Mouse (Mus musculus): ENCODE measurements at regions not wholly inside any gene's neighbourhood (a gene's known extent, or its start where the extent isn't known, plus 50 kb on each side); places are given as distances from the start of the nearest gene placed in this dataset.
A peak's percentile ranks its signal among the peaks of the same experiment; 100 is the strongest.
"Not testable (repeated sequence)": the region's sequence is repeated elsewhere in the genome, so short reads cannot be mapped to it uniquely, and the experiment has no call there.

DNA sequence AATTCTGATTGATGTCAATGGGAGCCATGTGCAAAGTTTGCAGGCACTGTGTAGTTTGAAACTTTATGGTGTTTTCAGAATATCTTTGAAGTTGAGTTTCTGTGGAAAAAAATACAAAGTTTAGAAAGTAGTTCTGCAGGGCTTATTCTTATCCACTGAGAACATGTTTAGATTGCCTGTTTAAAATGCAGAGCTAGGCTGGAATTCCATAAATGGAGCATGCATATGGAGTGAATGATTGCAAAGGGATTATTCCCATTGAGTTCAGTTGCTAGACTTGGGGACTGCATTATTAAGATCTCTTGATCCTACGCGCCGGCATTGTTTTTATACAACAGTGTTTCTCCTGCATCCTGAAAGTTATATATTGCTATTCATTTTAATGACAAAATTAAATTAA is 397.8 kb upstream of the Gm21833 start:
- no peak for DNase-seq (ENCODE audit: low spot score in 2 of 2)

- no peak for DNase-seq (ENCODE audit: low spot score in 2 of 2)
These were observed 397.1 kb upstream of the Gm21833 start for GRCm38 (mm10) chr16:82431075-82431474.

DNA sequence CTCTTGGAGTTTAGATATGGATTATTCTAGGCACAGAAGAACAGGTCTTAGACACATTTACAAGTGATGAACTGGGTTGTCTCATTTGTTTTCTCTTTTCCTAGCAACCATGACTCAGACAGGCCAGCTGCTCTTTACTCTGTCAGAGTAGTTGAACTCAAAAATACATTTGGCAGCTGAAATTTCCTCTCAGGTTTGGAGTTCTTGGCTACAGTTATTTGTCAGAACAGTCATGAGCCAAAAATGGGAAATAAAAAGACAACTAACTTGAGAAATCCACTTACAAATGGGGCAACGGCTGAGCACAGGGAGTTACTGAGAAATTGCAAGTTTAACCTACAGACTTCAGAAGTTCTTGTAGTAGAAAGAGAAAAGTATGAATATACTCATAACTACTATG is 396.4 kb upstream of the Gm21833 start:
- DNase-seq (ENCODE audit: low spot score in 2 of 2), result peak; percentile 22 to 41

DNA sequence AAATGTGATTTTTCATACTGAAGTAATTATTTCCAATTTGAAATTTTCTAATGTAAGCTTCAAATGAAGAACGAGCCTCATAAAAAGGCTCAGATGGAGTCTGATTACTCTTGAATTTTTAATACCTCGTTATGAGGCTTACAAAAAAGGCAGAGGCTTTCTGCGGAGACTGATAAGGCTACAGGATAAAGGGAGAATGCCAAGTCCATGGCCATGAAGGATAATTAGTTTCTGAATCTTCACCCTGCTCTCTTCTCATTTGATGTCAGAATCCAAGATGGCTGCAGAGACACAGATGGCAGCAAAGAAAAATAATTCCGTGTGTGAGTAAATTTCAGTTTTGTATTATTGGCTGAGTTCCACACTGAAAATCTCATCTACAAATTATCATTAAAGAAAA is 367.3 kb upstream of the Gm21833 start:
- no peak for DNase-seq (ENCODE audit: low spot score in 2 of 2)

GRCm38 (mm10) chr16:82470736-82471387 is 357.3 kb upstream of the Gm21833 start:
- DNase-seq (ENCODE audit: low spot score in 2 of 2), result no peak

DNA sequence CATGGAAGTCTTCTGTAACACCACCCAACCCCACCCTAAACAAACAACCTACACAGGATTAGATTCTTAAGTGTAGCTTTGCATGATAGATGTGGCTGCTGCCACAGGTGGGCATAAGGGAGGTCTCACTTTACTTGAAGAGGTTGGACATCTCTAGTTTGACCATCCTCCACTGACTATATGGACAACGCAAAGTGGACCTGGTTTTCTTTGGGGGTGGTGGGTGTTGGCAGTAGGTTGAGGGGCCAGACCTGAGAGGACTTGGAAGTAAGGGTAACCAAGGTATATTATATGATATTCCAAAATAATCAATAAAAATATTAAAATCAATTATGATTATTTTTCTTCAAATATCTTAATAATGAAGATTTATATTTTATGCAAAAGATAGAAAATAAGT is 307.8 kb upstream of the Gm21833 start:
- DNase-seq (ENCODE audit: low spot score in 2 of 2), result no peak

GRCm38 (mm10) chr16:82521582-82521981 is 306.6 kb upstream of the Gm21833 start:
- no peak for DNase-seq (ENCODE audit: low spot score in 2 of 2)

DNA sequence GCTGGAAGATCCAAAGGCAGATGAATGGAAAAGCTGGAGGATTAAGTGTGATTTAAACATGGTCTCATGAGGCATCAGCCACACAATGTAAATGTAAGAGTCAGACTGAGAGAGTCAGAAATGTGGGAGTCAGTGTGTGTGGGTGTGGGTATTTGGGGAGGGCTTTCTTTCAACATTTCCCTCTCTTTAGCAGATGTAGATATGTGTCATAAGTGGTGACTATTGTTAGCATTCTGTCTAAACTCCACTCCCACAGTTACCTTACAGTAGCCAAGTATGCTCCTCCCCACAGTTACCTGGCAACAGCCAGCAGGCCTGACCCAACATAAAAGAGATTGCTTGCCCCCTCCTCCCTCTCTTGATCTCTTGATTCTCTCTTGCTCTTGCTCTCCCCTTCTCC is 263.8 kb upstream of the Gm21833 start:
- DNase-seq (ENCODE audit: low spot score in 2 of 2), result no peak

GRCm38 (mm10) chr16:82596461-82596860 is 231.7 kb upstream of the Gm21833 start:
- not testable (repeated sequence) for DNase-seq (ENCODE audit: low spot score in 2 of 2)

GRCm38 (mm10) chr16:82602038-82602437 is 226.1 kb upstream of the Gm21833 start:
- no peak for DNase-seq (ENCODE audit: low spot score in 2 of 2)

All from right cerebral cortex, postnatal 10 days (tissue).